Mouse (Mus musculus) left cerebral cortex, postnatal 10 days (tissue): ENCODE results near the gene Vmn1r142. TPM values are rescaled to one million over a fixed set of nuclear protein-coding genes. Genes with fewer than 3 reads are reported as not detected.
"Not testable (repeated sequence)": the region's sequence is repeated elsewhere in the genome, so short reads cannot be mapped to it uniquely, and the experiment has no call there.

Experiments
- DNase-seq, 2 experiments: peaks; one replicate each; pipeline ENCODE4 v3.0.0; 2021 to 2022; ENCODE audit warnings: low spot score in 2 of 2, mixed read lengths in 1 of 2; ENCODE audit errors: extremely low spot score in 1 of 2
- intact Hi-C: fragments of 180-260 bp; cut with DNase I; formaldehyde crosslinking; loops from one replicate; pipeline ENCODE4 v1.15.1; 2025
- total RNA-seq, 2 experiments: library from RNA; stranded (reverse); gene quantifications; 2 replicates each; pipeline ENCODE4 v1.2.3; 2021

Vmn1r142 gene
- total RNA-seq: not detected

DNA sequence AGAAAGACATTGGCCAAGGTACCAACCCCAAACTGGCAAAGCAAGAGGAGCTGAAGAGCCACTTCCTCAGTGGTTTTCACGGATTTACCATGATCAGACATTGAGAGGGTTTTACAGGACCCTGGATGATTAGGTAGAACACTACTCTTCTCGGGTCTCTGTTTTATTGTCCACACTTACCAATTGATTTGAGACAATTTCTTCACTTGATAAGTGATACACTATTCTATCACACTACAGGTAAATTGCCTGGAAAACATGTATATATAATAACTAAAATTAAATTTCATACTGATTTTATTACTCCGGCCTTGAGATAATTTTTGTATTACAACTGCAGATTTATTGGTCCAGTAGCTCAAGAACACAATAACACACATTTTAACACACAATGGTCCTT, at the start of gene Vmn1r142:
Vmn1r142 (minus strand) TSS at position 101 of the 400 bp plus-strand sequence.
- intact Hi-C loops, DNase-seq: not testable (repeated sequence)

DNA sequence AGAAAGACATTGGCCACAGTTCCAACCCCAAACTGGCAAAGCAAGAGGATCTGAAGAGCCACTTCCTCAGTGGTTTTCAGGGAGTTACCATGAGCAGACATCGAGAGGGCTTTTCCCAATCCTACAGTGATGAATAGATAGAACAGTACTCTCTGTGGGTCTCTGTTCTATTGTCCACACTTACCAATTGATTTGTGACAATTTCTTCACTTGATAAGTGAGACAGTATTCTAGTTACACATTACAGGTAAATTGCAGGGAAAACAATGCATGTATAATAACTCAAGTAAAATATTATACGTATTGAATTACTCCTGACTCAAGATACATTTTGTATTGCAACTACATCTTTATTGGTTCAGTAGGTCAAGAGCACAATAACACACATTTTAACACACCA, 37.3 kb upstream of the Vmn1r142 start, which contains the start of gene Gm8653:
Gm8653 (minus strand) TSS at position 101 of the 400 bp plus-strand sequence.
- DNase-seq, intact Hi-C loops: not testable (repeated sequence)

DNA sequence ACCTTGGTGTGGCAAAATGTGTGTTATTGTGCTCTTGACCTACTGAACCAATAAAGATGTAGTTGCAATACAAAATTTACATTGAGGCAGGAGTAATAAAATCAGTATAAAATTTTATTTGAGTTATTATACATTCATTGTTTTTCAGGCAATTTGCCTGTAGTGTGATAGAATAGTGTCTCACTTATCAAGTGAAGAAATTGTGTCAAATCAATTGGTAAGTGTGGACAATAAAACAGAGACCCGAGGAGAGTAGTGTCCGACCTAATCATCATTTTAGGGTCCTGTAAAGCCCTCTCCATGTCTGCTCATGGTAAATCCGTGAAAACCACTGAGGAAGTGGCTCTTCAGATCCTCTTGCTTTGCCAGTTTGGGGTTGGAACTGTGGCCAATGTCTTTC, 25.2 kb upstream of the Vmn1r142 start, which contains the start of gene Vmn1r143:
Vmn1r143 (plus strand) TSS at position 301 of the 400 bp plus-strand sequence.
- DNase-seq, intact Hi-C loops: not testable (repeated sequence)

DNA sequence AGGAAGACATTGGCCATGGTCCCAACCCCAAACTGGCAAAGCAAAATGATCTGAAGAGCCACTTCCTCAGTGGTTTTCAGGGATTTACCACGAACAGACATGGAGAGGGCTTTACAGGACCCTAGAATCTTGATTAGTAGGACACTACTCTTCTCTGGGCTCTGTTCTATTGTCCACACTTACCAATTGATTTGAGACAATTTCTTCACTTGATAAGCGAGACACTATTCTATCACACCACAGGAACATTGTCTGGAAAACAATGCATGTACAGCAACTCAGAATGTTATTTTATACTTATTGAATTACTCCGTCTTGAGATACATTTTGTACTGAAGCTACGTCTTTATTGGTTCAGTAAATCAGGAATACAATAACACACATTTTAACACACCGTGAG, 29.2 kb downstream of the Vmn1r142 start, which contains the start of gene Gm10666:
Gm10666 (minus strand) TSS at position 101 of the 400 bp plus-strand sequence.
- intact Hi-C loops: not testable (repeated sequence)

DNA sequence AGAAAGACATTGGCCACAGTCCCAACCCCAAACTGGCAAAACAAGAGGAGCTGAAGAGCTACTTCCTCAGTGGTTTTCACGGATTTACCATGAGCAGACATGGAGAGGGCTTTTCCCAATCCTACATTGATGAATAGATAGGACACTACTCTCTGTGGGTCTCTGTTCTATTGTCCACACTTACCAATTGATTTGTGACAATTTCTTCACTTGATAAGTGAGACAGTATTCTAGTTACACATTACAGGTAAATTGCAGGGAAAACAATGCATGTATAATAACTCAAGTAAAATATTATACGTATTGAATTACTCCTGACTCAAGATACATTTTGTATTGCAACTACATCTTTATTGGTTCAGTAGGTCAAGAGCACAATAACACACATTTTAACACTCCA, 45.7 kb downstream of the Vmn1r142 start, which contains the start of gene Gm16451:
Gm16451 (minus strand) TSS at position 101 of the 400 bp plus-strand sequence.
- intact Hi-C loops, DNase-seq: not testable (repeated sequence)

More for the DNA sequence above, 29.2 kb downstream of the Vmn1r142 start, which contains the start of gene Gm10666:
- not testable (repeated sequence) for DNase-seq

Other genes with a start within 250 kb of the Vmn1r142 start
- not detected for gene Gm5891, start 242.7 kb downstream of the Vmn1r142 start, total RNA-seq
- not detected for gene Vmn1r137, start 169.4 kb downstream of the Vmn1r142 start, total RNA-seq
- gene Vmn1r138, start 135.1 kb downstream of the Vmn1r142 start, total RNA-seq: not detected
- gene Gm6176, start 107.7 kb downstream of the Vmn1r142 start, total RNA-seq: not detected
- not detected for gene Vmn1r139, start 95.0 kb downstream of the Vmn1r142 start, total RNA-seq
- gene Gm16451, start 45.8 kb downstream of the Vmn1r142 start, total RNA-seq: not detected
- not detected for gene Gm10666, start 29.3 kb downstream of the Vmn1r142 start, total RNA-seq
- gene Vmn1r143, start 25.3 kb upstream of the Vmn1r142 start, total RNA-seq: not detected
- not detected for gene Gm8653, start 37.2 kb upstream of the Vmn1r142 start, total RNA-seq
- not detected for gene Gm8453, start 65.4 kb upstream of the Vmn1r142 start, total RNA-seq
- gene Gm4187, start 165.7 kb upstream of the Vmn1r142 start, total RNA-seq: not detected
- gene Gm8660, start 207.0 kb upstream of the Vmn1r142 start, total RNA-seq: not detected
- not detected for gene Vmn1r148, start 249.5 kb upstream of the Vmn1r142 start, total RNA-seq